Mouse (Mus musculus) ES-E14 (cell line): ENCODE measurements around the gene Cdk17. TPM values are rescaled to one million over a fixed set of nuclear protein-coding genes. Genes with fewer than 3 reads are reported as not detected.

Experiments used
- DNase-seq: peaks from one replicate; pipeline ENCODE4 v3.0.0-alpha.2; 2013; ENCODE audit warnings: low read depth, low spot score
- H3K27ac ChIP-seq: 2 replicates; pipeline ENCODE4 v1.5.1; 2012; ENCODE audit warnings: low read depth, mild to moderate bottlenecking, low read length, moderate library complexity, mixed read lengths; ENCODE audit not compliant: poor library complexity, insufficient read depth, severe bottlenecking
- H3K36me3 ChIP-seq: 2 replicates; pipeline ENCODE4 v1.6.1; 2012; ENCODE audit warnings: mild to moderate bottlenecking, low read length, moderate library complexity, mixed read lengths; ENCODE audit not compliant: control insufficient read depth, poor library complexity, insufficient read depth, severe bottlenecking
- H3K4me1 ChIP-seq, 2 experiments: fragments of 150-350 bp in 1 of 2; sonication (generic) in 1 of 2; 2 replicates each; pipeline ENCODE4 v1.6.1; 2012; ENCODE audit warnings: low read length in 2 of 2, mild to moderate bottlenecking in 1 of 2, mixed read lengths in 1 of 2; ENCODE audit not compliant: control insufficient read depth in 2 of 2, insufficient read depth in 2 of 2, poor library complexity in 1 of 2
- H3K4me3 ChIP-seq, 2 experiments: fragments of 150-350 bp in 1 of 2; sonication (generic) in 1 of 2; 2 replicates each; pipeline ENCODE4 v1.5.1; 2012; ENCODE audit warnings: low read length in 2 of 2, low read depth in 1 of 2, mild to moderate bottlenecking in 1 of 2, mixed read lengths in 1 of 2; ENCODE audit not compliant: insufficient read depth in 1 of 2, poor library complexity in 1 of 2, severe bottlenecking in 1 of 2
- H3K9ac ChIP-seq: 2 replicates; pipeline ENCODE4 v1.6.1; 2012; ENCODE audit warnings: low read depth, mild to moderate bottlenecking, low read length, mixed read lengths; ENCODE audit not compliant: poor library complexity, insufficient read depth, severe bottlenecking
- H3K9me3 ChIP-seq: fragments of 150-350 bp; sonication (generic); 2 replicates; pipeline ENCODE4 v1.6.1; 2012; ENCODE audit warnings: low read depth, mild to moderate bottlenecking, low read length; ENCODE audit not compliant: control insufficient read depth, insufficient read depth
- CHD2 ChIP-seq: IDR thresholded peaks from 2 replicates; pipeline ENCODE4 v1.6.1; 2014; ENCODE audit warnings: mild to moderate bottlenecking, low read depth, low read length, inconsistent platforms
- HCFC1 ChIP-seq: IDR thresholded peaks from 2 replicates; pipeline ENCODE4 v1.6.1; 2012; ENCODE audit warnings: low read length, inconsistent platforms, borderline replicate concordance; ENCODE audit not compliant: insufficient read depth
- MAFK ChIP-seq: IDR thresholded peaks from 2 replicates; pipeline ENCODE4 v1.6.1; 2014; ENCODE audit warnings: mild to moderate bottlenecking, low read depth, low read length, inconsistent platforms; ENCODE audit not compliant: insufficient read depth
- ZC3H11A ChIP-seq: IDR thresholded peaks from 2 replicates; pipeline ENCODE4 v1.6.1; 2012; ENCODE audit warnings: low read depth, mild to moderate bottlenecking, inconsistent platforms, low read length, borderline replicate concordance
- ZNF384 ChIP-seq: IDR thresholded peaks from 2 replicates; pipeline ENCODE4 v1.6.1; 2012; ENCODE audit warnings: low read depth, low read length, inconsistent platforms
- in situ Hi-C, 2 experiments: fragments of 600-800 bp; cut with MboI; formaldehyde crosslinking; loops; one replicate each; pipeline ENCODE4 v1.15.1; 2025; ENCODE audit warnings: low sequenced_read_pairs in 2 of 2, inconsistent platforms in 1 of 2; ENCODE audit not compliant: unreplicated experiment in 2 of 2
- total RNA-seq: library from RNA; depleted of rRNA; stranded (reverse); fragments of 300-350 nt; gene quantifications from 2 replicates; pipeline ENCODE4 v1.2.3, GENCODE M21; 2012

Gene Cdk17
- total RNA-seq, 1 experiment, result 28.0 TPM

DNA sequence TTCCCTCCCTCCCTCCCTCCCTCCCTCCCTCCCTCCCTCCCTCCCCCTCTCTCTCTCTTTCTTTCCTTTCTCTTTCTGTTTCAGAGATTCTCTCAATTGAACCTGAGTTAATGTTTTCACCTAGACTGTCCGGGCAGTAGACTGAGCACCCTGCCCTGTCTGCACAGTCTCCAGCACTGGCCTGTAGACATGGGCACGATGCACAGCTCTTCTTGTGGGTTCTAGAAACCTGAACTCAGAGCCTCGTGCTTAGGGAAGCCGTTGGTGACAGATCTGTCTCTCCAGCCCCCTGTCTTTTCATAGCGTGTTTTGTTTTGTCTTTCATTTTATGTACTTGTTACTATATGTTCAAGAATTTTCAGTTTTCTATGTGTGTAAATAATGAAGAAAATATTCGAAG is 6.6 kb downstream of the Cdk17 start:
- Histone ChIP-seq H3K36me3 (no peaks in the 10 kb centered on the region; the same call in 1 of the 2 replicates), H3K27ac (no peak overlapping the region), H3K9ac (no peak overlapping the region), H3K4me3 (no peak overlapping the region), H3K4me1 (peaks cover 2 to 16% of the 10 kb centered on the region in 2 experiments), H3K9me3 (no peaks in the 10 kb centered on the region)
- TF ChIP-seq MAFK, result no peak
- TF ChIP-seq ZC3H11A, result no peak
- no peak for TF ChIP-seq HCFC1
- no peak for TF ChIP-seq CHD2
- DNase-seq, result no peak
- in situ Hi-C loops, result no loop called here

GRCm38 (mm10) chr10:93168067-93168466 is 7.4 kb downstream of the Cdk17 start:
- in situ Hi-C loops, result no loop called here
- TF ChIP-seq MAFK, result no peak
- no peak for TF ChIP-seq ZC3H11A
- no peak for TF ChIP-seq HCFC1
- no peak for TF ChIP-seq ZNF384
- no peaks in the 10 kb centered on the region for H3K9me3 ChIP-seq
- peaks cover under 1 to 14% of the 10 kb centered on the region in 2 experiments; a peak in 3 of 4 replicates for H3K4me1 ChIP-seq
- no peak overlapping the region for H3K9ac ChIP-seq
- H3K27ac ChIP-seq, result no peak overlapping the region; the same call in 1 of the 2 replicates
- no peak overlapping the region for H3K4me3 ChIP-seq
- DNase-seq, result no peak
- H3K36me3 ChIP-seq, result no peaks in the 10 kb centered on the region; the same call in 1 of the 2 replicates

DNA sequence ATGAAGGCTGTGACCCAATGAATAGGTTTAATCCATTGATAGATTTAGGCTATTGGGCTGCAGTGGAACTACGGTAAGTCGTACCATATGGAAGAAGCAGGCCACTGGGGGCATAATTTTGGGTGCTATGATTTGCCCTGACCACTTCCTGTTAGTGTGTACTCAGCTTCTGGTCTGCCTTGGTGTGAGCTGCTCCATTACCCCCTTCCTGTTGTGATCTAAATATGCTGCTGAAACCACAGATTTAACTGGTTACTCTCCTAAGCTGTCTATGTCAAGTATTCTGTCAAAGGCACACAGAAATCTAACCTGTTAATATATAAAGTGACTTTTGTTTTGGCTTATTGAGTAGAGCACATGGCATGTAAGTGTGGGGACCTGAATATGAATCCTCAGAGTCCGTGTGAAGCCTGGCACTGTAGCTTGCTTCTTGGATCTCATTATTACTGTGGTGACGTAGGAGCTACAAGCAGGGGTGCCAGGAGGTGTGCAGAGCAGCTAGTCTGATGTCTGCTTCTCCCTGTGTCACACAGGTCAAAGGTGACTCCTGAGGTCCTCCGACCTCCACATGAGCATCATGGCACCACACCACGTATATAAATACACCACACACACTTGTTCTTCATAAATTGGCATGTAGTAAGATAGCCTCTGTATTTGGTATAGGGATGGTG is 10.6 kb downstream of the Cdk17 start:
- no peak for DNase-seq
- no peaks in the 10 kb centered on the region; the same call in 1 of the 2 replicates for H3K36me3 ChIP-seq
- H3K9me3 ChIP-seq, result no peaks in the 10 kb centered on the region
- no peak for TF ChIP-seq CHD2
- TF ChIP-seq ZNF384, result no peak
- TF ChIP-seq MAFK, result no peak
- no peak for TF ChIP-seq ZC3H11A
- no peak for TF ChIP-seq HCFC1
- H3K4me3 ChIP-seq, result no peak overlapping the region
- no peak overlapping the region for H3K9ac ChIP-seq
- H3K27ac ChIP-seq, result no peak overlapping the region
- in situ Hi-C loops, result no loop called here
- H3K4me1 ChIP-seq, result peaks cover 1 to 10% of the 10 kb centered on the region in 2 experiments; a peak in 2 of 4 replicates

DNA sequence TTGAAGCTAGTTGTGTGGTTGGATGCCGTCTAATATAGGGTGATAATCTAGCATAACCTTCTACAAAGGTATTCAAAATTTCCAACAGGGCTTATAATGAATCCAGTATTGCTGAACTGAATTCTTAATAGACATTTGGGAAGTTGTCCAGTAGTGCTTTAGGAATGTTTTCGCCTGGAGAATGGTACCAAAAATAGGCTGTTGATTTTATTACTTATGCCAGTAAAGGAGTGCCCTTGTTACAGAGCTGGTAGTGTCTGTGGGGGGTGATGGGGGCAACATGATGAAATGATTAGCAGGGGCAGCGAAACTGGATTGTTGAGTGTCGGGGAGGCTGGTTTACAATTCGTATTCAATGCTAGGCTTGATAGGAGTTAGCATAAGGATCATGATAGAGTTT is 16.8 kb downstream of the Cdk17 start:
- peaks cover 6% of the 10 kb centered on the region in 2 experiments; a peak in 3 of 4 replicates for H3K4me1 ChIP-seq
- no peak overlapping the region for H3K4me3 ChIP-seq
- H3K36me3 ChIP-seq, result no peaks in the 10 kb centered on the region
- TF ChIP-seq ZC3H11A (no peak), CHD2 (no peak), HCFC1 (no peak), ZNF384 (no peak), MAFK (no peak)
- in situ Hi-C loops, result no loop called here
- H3K9ac ChIP-seq, result no peak overlapping the region
- DNase-seq, result no peak
- no peak overlapping the region for H3K27ac ChIP-seq
- no peaks in the 10 kb centered on the region for H3K9me3 ChIP-seq
